Mouse (Mus musculus): ENCODE results near the gene Atp2b2.

Gene Atp2b2

DNA sequence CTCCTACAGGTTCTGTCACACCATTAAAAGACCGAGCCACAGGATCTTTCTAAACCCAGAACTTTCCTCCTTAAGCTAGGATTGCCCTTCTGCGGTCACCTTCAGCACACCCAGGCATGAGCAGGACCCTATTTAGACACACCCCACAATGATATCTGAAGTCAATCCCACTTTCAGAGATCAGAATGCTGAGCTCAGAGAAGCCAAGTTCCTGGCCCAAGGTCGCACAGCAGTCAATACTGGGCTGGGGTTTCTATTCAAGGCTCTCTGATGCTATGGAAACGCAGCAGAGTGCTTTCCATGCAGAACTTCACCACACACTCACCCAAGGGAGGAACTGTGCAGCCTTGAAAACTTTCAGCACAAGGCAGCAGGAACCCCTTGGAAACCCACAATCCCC, 157.6 kb downstream of the Atp2b2 start:
- no peak for DNase-seq

DNA sequence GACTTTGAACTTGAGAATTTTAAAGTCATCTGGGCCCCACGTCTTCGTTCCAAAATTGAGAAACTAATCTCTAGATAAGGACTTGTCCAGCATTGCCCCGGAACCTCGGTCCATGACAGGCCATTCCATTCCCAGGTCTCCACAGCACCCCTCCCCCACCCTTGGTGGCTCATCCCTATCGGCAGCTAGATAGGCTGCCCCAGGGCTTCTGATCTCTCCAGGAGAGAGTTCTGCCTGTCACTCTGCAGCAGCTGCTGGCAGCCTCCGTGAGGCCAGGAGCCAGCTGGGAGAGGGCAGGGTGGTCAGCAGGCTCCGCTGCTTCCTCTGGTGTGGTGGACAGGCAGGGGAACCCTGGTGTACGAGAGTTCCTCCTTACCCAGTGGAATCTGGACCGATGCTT, 159.2 kb downstream of the Atp2b2 start:
- DNase-seq, result no peak

DNA sequence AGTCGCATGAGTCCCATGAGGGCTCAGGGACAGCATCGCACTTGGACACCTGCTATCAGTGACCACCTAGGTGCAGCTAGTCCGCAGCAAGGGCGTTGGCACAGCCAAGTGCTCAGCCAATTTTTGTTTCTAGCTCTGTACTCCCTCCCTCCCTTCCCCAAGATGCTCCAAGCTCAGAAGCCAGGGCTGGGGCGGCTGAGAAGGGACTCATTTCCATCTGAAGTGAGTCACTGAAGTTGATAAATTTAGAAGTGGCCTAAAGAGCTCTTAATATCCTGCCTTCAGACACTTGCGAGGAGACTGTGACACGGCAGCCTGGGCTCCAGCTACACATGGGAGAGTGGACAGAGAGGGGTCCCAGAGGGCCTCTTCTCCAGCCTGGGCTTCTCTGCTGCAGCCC, 160.0 kb downstream of the Atp2b2 start:
- no peak for DNase-seq

DNA sequence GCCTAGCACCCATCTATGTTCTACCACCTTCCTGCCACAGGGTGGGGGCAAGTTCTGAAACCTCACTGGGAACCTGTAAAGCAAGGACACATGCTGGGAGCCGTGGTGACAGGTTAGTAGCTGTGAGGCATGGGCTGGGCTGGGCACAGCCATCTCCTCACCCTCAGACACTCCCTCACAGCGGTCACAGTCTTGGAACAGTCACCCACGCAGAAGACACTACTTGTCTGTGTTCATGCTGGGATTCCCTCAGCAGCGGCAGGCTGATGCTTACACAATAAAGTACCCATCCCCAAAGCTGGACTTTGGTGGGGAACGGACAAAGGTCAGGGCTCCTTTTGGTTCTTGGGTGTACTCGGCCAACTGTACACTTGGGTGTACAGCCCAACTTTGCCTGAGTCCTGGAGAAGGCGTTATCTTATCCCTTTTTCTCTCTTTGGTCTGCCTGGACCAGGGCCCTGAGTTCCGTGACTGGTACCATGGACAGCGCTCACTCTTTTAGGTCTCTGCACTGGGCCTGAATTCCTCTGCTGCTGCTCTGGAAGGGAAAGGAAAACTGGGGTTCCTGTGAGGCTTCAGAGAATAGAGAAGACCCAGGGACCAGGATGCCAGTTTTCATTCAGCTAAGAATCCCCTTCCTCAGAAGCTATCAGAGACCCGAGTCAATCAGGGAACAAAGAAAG, 160.7 kb downstream of the Atp2b2 start:
- DNase-seq, result no peak

DNA sequence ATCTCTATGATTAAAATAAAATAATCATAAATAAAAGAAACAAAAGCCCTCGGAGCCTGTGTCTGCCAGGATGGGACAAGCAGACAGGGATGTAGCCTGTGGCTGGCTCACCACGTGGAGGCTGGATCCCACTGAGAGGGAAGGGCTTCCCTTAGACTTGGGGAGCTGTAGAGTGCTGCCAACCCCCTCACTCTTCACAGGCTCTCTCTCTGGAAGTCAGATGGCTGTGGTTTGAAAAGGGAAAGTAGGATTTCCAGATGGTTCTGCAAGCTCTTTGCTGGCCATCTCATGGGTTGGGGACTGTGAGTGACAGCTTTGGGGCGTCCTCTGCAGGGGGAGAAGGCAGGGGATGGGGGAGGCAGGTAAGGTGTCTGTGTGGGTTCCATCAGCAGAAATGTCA, 163.0 kb downstream of the Atp2b2 start:
- no peak for DNase-seq

DNA sequence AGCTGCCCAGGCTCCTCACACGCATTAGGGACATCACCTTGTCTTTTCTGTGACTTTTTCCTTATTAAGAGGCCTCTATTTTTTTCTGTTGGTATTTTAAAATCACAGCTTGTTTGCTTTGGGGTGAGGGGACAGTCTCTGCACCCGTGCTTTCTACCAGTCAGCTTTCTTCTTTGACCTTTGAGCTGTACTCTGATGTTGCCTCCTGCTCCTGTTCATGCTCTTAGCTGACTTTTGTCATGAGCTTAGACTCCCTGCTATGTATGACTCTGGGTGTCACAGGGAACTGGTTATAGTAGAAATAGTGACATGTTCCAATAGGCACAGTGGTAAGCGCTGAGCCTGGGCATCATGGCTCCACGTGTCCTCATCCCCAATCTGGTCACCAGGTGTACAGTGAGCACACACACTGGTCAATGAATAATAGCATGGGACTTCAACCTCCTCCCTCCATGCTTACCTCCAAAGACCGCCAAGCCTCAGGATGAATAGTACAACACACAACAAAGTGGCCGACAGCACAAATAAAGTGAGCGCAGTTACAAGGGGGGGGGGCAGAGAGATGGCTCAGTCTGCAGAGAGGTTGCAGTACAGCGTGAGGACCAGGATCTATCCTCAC, 163.8 kb downstream of the Atp2b2 start:
- no peak for DNase-seq

DNA sequence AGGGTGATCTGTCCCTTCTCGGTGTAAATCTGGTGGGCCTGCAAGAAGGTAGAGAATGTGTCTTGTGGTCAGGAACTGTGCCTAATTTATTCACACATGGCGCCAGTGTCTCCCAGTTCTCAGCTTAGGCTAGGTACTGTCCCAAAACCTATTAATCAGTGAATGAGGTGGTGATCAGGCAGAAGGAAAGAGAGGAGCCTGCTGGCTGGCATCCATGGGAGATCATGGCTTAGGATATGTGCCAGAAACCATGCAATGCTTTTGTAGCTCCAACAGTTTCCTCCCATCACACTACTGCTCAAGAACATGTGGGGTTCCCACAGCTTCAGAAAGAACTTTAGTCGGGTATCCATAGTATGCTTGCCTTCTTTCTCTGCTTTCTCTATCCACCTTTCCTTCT, 165.8 kb downstream of the Atp2b2 start:
- DNase-seq, result no peak

DNA sequence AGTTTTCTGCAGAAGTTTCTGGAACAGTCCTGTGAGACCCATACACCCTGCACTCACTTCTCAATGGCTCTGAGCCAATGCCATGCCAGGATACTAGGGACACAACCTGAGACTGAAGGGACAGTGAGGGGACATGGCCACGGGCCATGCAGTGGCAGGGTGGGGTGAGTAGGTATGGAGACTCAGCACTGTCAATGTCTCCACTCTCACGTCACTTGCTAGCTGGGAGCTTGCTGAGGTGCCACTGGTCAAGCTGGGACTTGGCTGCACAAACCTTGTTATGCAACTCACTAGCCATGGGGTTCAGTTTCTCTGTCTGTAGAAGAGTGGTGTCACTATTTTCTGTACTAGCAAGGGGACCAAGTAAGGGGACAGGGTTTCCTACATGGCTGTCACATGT, 167.2 kb downstream of the Atp2b2 start:
- DNase-seq, result no peak

DNA sequence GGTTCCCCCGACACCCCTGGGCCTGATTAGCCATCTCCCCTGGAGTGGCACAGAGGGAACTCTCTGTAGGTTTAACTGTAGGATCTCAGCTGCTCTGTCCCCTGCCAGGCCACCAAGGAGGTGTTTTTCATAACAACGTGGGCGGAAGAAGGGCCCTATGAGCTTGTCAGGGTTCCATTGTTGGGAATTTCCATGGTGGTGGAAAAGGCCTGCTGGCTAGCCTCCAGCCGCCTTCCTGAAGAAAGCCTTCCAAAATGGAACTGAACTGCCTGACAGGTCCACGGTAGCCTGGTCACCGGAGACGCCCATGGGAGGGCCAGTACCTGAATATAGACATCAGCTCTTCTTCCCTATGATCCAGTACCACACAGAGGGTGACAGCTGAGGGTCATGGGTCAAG, 169.8 kb downstream of the Atp2b2 start:
- DNase-seq, result no peak

DNA sequence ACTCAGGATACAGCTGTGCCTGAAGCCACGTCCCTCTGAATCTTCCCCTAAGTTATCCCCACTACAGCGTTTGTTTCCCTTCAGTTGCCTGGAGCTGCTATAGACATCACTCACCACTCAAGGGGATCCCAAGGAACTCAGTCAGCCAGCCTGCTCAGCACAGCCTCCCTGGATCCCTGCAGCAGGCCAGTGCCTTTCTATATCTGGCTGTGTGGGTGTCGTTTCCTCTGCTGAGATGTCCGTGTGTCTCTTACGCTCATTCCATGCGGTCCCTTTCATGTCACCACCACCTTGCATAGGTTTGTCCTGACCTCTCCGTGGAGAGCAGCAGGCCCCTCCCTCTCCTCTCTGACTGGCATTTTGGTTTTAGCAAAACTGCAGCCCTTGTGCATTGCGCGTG, 171.6 kb downstream of the Atp2b2 start:
- DNase-seq, result no peak

DNA sequence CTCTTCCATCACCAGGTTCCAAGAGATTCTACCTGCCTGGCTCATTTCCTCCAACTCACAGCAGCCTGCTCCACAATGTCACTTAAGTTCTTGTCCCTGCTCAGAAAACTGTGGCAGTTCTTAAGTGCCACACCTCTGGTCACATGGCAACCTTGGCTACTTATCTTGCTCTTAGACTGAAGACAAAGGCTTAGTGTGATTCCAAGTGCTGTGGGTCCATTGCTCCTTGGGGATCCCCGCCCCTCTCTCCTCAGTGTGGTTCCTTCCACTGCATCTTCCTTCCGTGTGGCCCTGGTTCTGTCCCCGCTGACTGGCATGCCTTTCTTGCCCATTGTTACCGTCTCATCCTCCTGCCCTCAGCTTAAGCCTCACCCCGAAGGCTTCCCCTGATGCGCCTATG, 173.9 kb downstream of the Atp2b2 start:
- DNase-seq, result no peak

DNA sequence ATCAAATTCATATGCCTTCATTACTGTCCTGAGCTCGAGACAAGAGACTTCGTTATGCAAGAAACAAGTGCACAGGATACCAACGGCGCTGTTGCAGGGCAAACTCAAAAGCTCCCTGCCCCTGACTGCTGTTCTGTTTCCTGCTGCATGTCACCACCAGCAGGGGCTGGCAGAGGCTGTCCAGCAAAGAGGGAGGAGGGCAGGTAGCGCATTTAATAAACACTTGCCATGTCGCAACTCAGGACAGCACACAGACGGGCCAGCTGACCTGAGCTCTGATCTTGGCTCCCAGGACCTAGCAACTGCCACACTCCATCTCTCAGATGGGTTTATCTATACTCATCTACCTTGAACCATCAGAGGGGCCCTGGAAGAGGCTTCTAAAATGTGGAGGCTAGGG, 176.7 kb downstream of the Atp2b2 start:
- no peak for DNase-seq

DNA sequence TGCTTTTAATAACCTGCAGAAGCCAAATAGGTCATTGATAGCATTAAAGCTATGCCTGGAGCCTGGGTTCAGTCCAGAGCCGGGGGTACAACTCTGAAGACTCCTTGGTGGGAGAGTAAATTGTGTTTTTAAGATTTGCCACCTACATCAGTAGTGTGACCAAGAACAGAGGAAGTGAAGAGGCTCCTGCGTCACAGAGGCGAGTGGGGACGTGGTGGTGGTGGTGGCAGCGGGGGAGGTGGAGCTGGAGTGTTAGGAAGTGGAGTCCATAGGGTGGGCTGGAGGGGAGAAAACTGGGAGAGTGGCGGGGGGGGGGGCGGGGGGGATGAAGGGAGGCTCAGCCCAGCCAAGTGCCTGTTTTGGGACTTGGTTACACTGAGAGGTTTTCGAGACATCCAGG, 177.6 kb downstream of the Atp2b2 start:
- DNase-seq, result no peak

DNA sequence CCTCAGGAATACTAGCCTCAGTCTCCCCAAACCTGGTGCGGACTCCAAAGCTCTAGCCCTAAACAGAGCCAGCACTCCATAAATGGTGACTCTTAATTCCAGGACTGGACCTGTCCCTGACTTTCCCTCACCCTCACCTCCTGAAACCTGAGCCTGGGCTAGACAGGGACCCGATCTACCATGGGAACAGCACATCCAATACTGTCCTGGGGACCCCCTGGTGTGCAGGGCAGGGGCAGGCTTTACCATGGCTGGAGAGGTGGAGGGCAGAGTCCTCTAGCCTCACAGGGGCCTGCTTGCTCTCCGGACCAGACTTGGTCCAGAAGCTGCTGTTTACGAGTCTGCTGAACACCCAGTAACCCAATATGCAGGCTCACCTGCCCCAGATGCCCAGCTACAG, 179.5 kb downstream of the Atp2b2 start:
- no peak for DNase-seq

DNA sequence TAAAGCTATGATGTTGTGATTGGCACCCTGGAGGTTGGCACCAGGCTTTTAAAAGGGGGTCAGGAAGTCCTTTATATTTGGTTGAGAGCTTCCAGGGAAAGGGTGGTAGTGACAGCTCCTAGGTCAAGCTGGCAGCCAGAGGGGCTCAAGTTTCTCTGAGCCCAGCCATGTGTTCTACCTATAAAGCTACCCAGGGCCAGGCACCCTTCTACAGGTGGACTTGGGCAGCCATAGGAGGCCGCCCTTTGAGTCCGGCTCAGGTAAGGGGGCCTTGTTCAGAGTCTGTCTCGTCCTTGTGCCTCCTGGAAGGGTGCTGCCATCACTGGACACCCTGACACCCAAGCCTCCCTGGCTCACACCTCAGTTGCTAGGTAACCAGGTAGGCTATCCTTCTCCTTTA, 180.5 kb downstream of the Atp2b2 start:
- no peak for DNase-seq

DNA sequence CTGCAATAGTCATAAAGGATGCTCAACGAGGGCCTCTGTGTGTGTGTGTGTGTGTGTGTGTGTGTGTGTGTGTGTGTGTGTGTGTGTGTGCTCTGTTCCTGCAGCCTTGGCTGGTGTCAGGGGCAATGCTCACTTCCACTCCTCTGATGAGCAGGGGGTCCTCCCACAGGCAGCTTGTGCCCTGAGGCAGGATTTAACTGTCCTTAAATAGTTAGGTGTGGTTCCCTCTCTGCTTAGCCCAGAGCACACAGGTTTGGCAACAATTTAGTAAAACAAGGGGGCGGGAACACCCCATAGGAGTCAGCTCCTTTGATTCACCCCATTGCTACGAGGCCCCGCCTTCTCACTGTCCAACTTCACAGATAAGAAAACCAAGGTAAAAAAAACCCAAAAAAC, 181.0 kb downstream of the Atp2b2 start:
- DNase-seq, result no peak

DNA sequence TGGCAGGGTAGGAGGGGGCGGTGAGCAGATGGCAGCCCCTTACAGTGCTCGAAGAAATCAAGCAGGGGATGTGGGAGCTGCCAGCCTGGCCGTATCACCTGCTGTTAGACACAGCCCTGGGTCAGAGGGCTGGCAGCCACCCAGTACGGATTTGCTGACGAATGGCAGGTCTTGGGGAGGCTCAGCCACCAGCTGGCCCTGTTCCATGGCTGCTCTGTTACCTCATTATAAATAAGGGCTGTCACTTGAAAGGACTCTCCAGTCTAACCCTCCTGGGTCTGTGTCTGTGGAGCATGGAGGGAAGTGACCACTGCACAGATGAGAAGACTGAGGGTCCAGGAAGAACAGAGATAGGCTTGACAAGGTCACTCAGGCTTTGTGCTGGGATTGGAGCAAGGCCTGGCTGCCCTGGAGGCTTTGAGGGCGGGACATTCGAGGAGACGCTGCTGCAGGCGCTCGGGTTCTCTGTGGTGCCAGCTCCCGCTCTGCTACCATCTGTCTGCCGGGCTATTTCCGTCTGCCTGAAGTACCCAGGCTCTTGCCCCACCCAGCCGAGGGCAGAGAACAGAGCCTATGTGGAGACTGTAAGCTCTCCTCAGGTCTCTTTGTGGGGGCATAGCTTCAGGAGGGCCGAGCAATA, 181.6 kb downstream of the Atp2b2 start:
- DNase-seq, result no peak

DNA sequence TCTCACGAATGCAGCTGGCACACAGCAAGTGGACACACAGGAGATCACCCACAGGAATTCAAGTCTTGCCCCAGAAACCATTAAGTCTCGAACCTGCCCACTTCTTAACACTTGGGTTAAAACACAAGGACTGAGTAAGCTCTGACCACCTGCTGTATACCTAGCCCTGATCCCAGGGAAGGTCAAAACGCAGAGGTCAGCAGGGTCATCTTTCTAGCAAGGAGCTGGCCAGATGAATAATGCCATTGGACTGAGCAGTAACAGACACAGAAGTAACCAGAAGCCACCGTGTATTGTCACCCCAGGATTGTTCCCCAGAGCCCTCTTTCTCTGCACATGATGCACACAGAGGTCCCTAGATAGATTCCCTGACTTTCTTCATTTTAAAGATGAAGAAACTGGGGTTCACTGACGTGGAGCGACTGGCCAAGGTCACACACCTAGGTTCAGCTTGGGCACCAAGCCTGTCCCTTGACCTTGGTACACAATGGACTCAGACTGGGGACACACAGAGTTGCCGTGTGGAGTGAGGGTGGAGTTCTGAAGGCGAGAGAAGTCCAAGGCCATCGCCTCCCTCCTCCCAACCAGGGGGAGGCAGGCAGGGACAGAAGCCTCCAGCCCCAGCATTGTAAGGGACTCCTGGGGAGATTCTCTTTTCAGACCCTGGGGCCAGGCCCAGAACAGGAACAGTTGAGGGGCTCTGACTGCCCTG, 182.2 kb downstream of the Atp2b2 start:
- DNase-seq, result no peak

DNA sequence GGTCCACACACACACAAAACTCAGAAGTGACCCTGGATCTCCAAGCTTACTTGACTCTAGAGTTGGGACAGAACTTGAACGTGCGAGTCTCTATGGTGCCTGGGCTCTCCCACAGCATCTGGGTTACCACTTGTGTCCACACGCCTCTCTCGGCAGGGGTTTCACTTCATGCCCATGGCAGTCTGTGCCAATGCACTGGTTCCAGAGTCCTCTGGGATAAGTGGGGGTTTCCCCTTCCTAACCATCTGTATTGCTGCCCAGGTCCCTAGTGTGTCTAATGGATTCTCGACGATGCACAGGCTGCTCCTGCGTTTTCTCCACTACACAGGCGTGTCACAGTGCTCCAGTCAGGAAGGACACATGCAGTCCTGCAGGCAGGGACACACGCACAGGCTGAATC, 184.1 kb downstream of the Atp2b2 start:
- no peak for DNase-seq

DNA sequence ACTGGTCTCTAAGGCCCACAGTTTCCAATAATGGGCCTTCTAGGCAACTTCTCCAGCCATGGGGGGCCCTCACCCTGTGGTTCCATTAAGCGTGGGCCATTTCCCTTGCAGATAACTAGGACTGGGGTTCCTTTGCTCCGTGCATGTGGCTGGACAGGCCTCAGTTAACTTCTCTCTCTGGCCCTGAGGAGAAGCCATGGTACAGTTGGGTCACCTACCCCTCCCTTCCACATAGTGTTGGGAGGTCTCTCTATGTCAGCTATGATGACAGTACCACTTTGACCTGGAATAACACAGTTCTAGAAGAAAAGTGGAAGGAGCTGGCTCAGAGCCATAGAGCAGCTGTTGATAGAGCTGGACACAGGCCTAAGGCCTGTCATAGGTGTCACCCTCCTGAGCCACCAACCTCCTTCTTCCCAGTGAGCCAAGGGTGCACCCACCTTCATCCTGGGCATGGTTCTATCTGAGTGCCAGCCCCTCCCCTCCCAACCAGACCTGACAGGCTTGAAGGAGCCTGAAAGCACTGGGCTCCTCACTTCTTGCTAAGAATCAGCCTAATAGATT, 185.0 kb downstream of the Atp2b2 start:
- DNase-seq, result no peak

DNA sequence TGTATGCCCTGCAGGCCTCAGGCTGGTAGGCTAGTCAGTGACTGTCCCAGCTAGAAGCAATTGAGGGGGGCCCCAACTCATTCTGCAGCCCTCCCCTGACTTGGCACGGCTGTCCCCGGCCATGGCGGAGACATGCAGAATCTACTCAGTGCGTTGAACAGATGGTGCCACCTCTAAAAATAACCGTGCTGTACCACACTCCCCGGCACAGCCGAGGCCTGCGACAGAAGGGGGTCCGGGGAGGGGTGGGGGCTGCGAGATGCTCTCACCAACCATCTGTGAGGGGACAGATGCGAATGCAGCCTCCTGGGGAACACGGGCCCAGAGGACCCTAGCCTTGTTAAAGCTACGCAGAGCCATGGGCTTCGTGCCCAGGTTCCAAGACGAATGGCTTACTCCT, 185.6 kb downstream of the Atp2b2 start:
- DNase-seq, result no peak

DNA sequence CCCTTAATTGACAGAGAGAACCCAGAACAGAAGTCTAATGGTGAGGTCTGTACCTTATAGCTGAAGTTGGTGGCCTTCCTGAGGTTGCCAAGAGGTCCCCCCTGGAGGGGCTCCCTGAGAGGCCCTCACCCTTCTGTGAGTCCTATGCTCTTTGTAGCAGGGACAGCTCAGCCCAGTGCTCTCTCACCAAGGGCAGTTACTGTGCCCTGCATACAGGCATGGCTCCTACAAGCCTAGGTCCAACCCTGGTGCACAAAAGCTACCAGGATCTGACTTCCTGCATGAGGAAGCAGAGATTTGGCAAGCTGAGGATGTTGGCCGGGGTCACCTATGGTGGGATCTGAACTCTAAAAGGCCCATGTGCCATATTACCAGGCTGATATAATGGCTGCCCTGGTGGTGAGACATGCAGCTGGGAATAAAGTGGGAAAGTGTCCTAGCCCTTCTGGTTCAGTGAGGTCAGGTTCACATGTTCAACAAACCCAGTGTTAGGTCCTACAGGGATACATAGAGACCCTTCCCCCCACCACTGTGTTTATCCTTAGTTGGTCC, 186.2 kb downstream of the Atp2b2 start:
- DNase-seq, result no peak

DNA sequence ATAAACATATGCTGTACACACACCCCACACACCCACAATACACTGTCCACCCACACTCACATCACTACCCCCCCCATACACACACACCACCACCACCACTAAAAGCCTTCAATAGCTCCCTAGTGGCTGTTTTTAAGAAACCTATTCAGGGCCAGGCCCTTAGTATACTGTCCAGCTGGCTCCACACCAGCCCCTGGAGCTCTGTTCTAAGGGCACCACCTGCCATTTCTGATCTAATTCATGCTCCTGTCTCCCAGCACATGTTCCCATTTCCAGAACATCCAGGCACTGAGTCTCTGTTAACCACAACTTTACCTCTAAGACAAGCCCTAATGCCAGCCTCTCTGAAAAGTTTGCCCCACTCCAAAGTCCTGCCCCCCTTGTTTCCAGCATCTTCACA, 186.8 kb downstream of the Atp2b2 start:
- DNase-seq, result no peak

Data from kidney, adult 11 months (tissue).